Mouse (Mus musculus): ENCODE results near the gene Adamts1.

DNA sequence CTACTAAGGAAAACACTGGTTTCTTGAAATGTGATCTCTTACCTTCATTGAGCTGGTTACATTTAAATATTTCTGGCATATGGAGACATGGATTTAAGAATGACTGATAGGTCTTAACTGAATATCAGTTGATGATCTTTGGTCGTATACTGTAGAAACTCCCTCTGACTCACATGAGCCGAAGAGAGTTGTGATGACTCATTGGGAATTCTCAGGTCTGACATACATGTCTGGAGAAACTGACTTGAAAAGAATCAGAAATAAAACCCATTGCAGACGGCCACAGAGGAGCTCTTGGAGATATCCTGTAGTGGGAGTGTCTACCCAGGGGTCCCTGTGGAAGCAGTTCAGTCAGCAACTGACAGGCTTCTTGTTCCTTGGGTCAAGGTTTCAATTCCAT lies 24.2 kb upstream of the Adamts1 start:
- TF ChIP-seq POLR2A (IDR thresholded peaks at IDR 0.05; ENCODE audit: borderline replicate concordance, insufficient read depth, low read length) (no peak), CTCF (IDR thresholded peaks at IDR 0.05; ENCODE audit: borderline replicate concordance, insufficient read depth, low read depth, low read length) (no peak)
